Mouse (Mus musculus) erythroblast, embryonic 14.5 days (primary cell): ENCODE data around the gene Arf6.
"Not testable (repeated sequence)": the region's sequence is repeated elsewhere in the genome, so short reads cannot be mapped to it uniquely, and the experiment has no call there.

Experiments
- GATA1 ChIP-seq: IDR thresholded peaks from 2 replicates; pipeline ENCODE4 v1.6.1; 2012; ENCODE audit warnings: low read length, inconsistent platforms, mixed read lengths
- TAL1 ChIP-seq: IDR thresholded peaks from 3 replicates; pipeline ENCODE4 v1.6.1; 2012; ENCODE audit warnings: low read length, inconsistent platforms, mixed read lengths

DNA sequence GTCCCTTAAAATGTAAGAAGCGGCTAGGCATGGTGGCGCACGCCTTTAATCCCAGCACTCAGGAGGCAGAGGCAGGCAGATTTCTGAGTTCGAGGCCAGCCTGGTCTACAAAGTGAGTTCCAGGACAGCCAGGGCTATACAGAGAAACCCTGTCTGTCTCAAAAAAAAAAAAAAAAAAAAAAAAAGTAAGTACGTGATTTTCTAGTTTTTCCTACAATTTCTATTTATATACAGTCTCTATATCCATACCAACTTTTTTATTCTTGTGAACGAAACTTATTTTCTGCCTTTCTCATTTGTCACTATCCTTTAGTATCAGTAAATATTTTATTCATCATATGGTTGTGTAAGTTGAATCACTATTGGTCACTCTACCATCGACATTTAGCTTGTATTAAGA lies 8.8 kb upstream of the Arf6 start:
- not testable (repeated sequence) for TF ChIP-seq GATA1, TAL1
